11 mouse cellular contexts compared by ENCODE assay signal in the genomic region with DNA sequence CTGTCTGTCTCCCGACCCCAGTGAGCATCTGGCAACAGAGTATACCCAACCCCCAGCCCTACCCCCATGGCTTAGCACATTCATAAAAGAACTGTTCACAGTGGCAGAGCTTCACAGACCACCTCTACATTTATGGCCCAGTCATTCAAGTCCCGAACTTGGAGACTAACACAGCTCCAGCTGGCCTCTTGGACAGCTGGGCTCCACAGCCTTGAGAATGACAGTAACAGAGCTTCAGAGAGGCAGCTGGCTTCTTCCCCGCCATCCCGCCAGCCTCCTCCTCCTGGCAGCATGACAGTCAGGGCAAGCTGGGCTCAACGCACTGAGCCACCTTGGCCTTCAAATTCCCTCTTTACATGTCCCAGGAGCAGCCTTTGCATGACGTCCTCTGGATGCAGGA. TPM values are rescaled to one million over a fixed set of nuclear protein-coding genes. Genes with fewer than 3 reads are reported as not detected.
DNase-seq lines count a peak whose midpoint lies in the region; ATAC-seq and TF ChIP-seq lines count a peak whose summit lies in the region.
"Had no signal": no experiment of that assay in that cellular context is flagged by ENCODE, and none has a peak within 500 bp of the region (broad histone marks: within the 10 kb centered on the region; RNA-seq: fewer than 3 reads in every experiment).

No protein-coding gene starts in this region.

- no peak for TF ChIP-seq EP300 in liver, postnatal 0 days (IDR thresholded peaks at IDR 0.05; ENCODE audit: low read depth)

- no peak overlapping the region for H3K4me2 ChIP-seq in liver, embryonic 11.5 days
- H3K4me2 ChIP-seq in liver, postnatal 0 days (ENCODE audit: low read depth, low read length), result no peak overlapping the region
- H3K4me2 ChIP-seq in limb, embryonic 14.5 days (replicated peaks; ENCODE audit: low read depth, low read length, severe bottlenecking), result no peak overlapping the region
- H3K4me2 ChIP-seq: intestine, embryonic 15.5 days had no signal

- H3K36me3 ChIP-seq in liver, embryonic 11.5 days (ENCODE audit: control insufficient read depth, insufficient read depth, low read length), result peaks cover 7% of the 10 kb centered on the region; the same call in 1 of the 2 replicates
- H3K36me3 ChIP-seq in liver, postnatal 0 days (replicated peaks; ENCODE audit: insufficient read depth, low read length), result no peaks in the 10 kb centered on the region
- H3K36me3 ChIP-seq in limb, embryonic 14.5 days (ENCODE audit: control insufficient read depth, insufficient read depth, low read length), result peaks cover 13% of the 10 kb centered on the region
- H3K36me3 ChIP-seq: intestine, embryonic 15.5 days had no signal

- no peak for TF ChIP-seq CTCF in liver, postnatal 0 days (IDR thresholded peaks at IDR 0.05; ENCODE audit: low read depth)
- TF ChIP-seq CTCF in cerebellum, adult 2 months (IDR thresholded peaks at IDR 0.05; ENCODE audit: borderline replicate concordance, insufficient read depth, low read depth, low read length), result no peak

- WGBS in liver, embryonic 11.5 days, result 74% methylated on average over 6 of the region's 6 CpGs
- WGBS in liver, postnatal 0 days (ENCODE audit: insufficient replicate concordance), result 76% methylated on average over 6 of the region's 6 CpGs
- WGBS in cerebellum, adult 2 months, result 15% methylated on average over 6 of the region's 6 CpGs
- 33% methylated on average over 6 of the region's 6 CpGs for WGBS in limb, embryonic 14.5 days

- H3K4me3 ChIP-seq in liver, embryonic 11.5 days (ENCODE audit: low read depth, low read length), result no peak overlapping the region
- H3K4me3 ChIP-seq in liver, postnatal 0 days (ENCODE audit: low read depth, low read length), result no peak overlapping the region
- no peak overlapping the region for H3K4me3 ChIP-seq in cerebellum, adult 2 months (replicated peaks; ENCODE audit: insufficient read depth, low read depth, low read length)
- H3K4me3 ChIP-seq in limb, embryonic 14.5 days (replicated peaks; ENCODE audit: low read length), result no peak overlapping the region
- H3K4me3 ChIP-seq: intestine, embryonic 15.5 days had no signal

- ATAC-seq in frontal cortex, adult (ENCODE audit: low TSS enrichment), result peak; percentile 14
- ATAC-seq in liver, embryonic 11.5 days (replicated peaks; ENCODE audit: low FRiP score), result no peak
- ATAC-seq in liver, postnatal 0 days, result no peak
- peak; percentile 45; the same call in 1 of the 2 replicates for ATAC-seq in limb, embryonic 14.5 days (ENCODE audit: low FRiP score, low read depth)
- ATAC-seq: intestine, embryonic 15.5 days had no signal

- no peak for DNase-seq in frontal cortex, adult 2 months (ENCODE audit: extremely low spot score in 1 of 2, low spot score in 1 of 2)
- no peak for DNase-seq in liver, embryonic 11.5 days (ENCODE audit: low spot score)
- no peak for DNase-seq in liver, postnatal 0 days
- DNase-seq in cerebellum, adult 2 months, result peak; percentile 60 to 61
- peak; percentile 22 for DNase-seq in limb, embryonic 14.5 days (ENCODE audit: low spot score)
- no peak for DNase-seq in kidney, postnatal 14 days
- DNase-seq in spleen, postnatal 4 days (ENCODE audit: low spot score in 2 of 2), result no peak
- DNase-seq: kidney, postnatal 10 days had no signal

- no peaks in the 10 kb centered on the region for H3K9me3 ChIP-seq in liver, embryonic 11.5 days (ENCODE audit: control insufficient read depth, low read length)
- no peaks in the 10 kb centered on the region for H3K9me3 ChIP-seq in liver, postnatal 0 days (ENCODE audit: low read length)
- H3K9me3 ChIP-seq in limb, embryonic 14.5 days (ENCODE audit: control insufficient read depth, low read length), result no peaks in the 10 kb centered on the region
- H3K9me3 ChIP-seq: intestine, embryonic 15.5 days had no signal

- H3K27ac ChIP-seq in liver, embryonic 11.5 days (ENCODE audit: low read depth, low read length), result peak overlapping the region; percentile 69; the same call in 1 of the 2 replicates
- no peak overlapping the region for H3K27ac ChIP-seq in liver, postnatal 0 days (ENCODE audit: low read depth)
- no peak overlapping the region for H3K27ac ChIP-seq in cerebellum, adult 2 months (ENCODE audit: insufficient read depth, low read length)
- no peak overlapping the region for H3K27ac ChIP-seq in limb, embryonic 14.5 days (replicated peaks; ENCODE audit: low read depth, low read length)
- H3K27ac ChIP-seq: intestine, embryonic 15.5 days had no signal

- H3K9ac ChIP-seq in liver, embryonic 11.5 days (ENCODE audit: low read depth, low read length), result no peak overlapping the region
- no peak overlapping the region for H3K9ac ChIP-seq in liver, postnatal 0 days (replicated peaks)
- H3K9ac ChIP-seq in limb, embryonic 14.5 days (ENCODE audit: low read depth, low read length, severe bottlenecking), result no peak overlapping the region
- H3K9ac ChIP-seq: intestine, embryonic 15.5 days; liver, embryonic 14.5 days had no signal

- TF ChIP-seq POLR2A in cerebellum, adult 2 months (IDR thresholded peaks at IDR 0.05; ENCODE audit: borderline replicate concordance, insufficient read depth, low read length), result no peak
- TF ChIP-seq POLR2A in limb, embryonic 14.5 days (IDR thresholded peaks at IDR 0.05; ENCODE audit: borderline replicate concordance, extremely low read depth, insufficient read depth, insufficient read length), result no peak

- H3K4me1 ChIP-seq in liver, embryonic 11.5 days (replicated peaks; ENCODE audit: control insufficient read depth, insufficient read depth, low read length), result peaks cover 21% of the 10 kb centered on the region
- peaks cover 3% of the 10 kb centered on the region; the same call in 1 of the 2 replicates for H3K4me1 ChIP-seq in liver, postnatal 0 days (ENCODE audit: insufficient read depth)
- peaks cover 11% of the 10 kb centered on the region for H3K4me1 ChIP-seq in cerebellum, adult 2 months (ENCODE audit: control insufficient read depth, insufficient read depth, low read length)
- H3K4me1 ChIP-seq in limb, embryonic 14.5 days (ENCODE audit: control insufficient read depth, insufficient read depth, low read length), result no peaks in the 10 kb centered on the region

- H3K27me3 ChIP-seq in liver, embryonic 11.5 days (replicated peaks; ENCODE audit: control insufficient read depth, insufficient read depth, low read length), result no peaks in the 10 kb centered on the region
- no peaks in the 10 kb centered on the region for H3K27me3 ChIP-seq in liver, postnatal 0 days (ENCODE audit: insufficient read depth, low read length)
- no peaks in the 10 kb centered on the region for H3K27me3 ChIP-seq in cerebellum, adult 2 months (ENCODE audit: control insufficient read depth, insufficient read depth, low read length)
- H3K27me3 ChIP-seq in limb, embryonic 14.5 days (ENCODE audit: control insufficient read depth, insufficient read depth, low read length), result no peaks in the 10 kb centered on the region
- H3K27me3 ChIP-seq: intestine, embryonic 15.5 days had no signal

RNA-seq across cellular contexts. Expression of a gene that starts 20.9 kb away (rescaled TPM):
- polyA plus RNA-seq in frontal cortex, adult 2 months (2012; rRNA removed), result 97.5 and 104 TPM in 2 replicates
- 22.3 and 27.4 TPM in 2 replicates for polyA plus RNA-seq in liver, embryonic 11.5 days (2014; fragmentation: Nextera tagmentation; extraction: Ambion mirVana)
- 5.3 and 7.1 TPM in 2 replicates for polyA plus RNA-seq in liver, postnatal 0 days (2015; fragmentation: Nextera tagmentation; extraction: Ambion mirVana)
- 91.1 and 93.2 TPM in 2 replicates for polyA plus RNA-seq in cerebellum, adult 2 months (2012; rRNA removed)
- 37.1 and 38.3 TPM in 2 replicates for polyA plus RNA-seq in limb, embryonic 14.5 days (2012; rRNA removed)
- polyA plus RNA-seq in limb, embryonic 14.5 days (2014; fragmentation: Nextera tagmentation; extraction: Ambion mirVana), result 63.7 and 78.4 TPM in 2 replicates

RNA-seq across cellular contexts. Expression of a gene that starts 27.2 kb away (rescaled TPM):
- polyA plus RNA-seq in frontal cortex, adult 2 months (2012; rRNA removed), result 271 and 280 TPM in 2 replicates
- 43.4 and 47.4 TPM in 2 replicates for polyA plus RNA-seq in liver, embryonic 11.5 days (2014; fragmentation: Nextera tagmentation; extraction: Ambion mirVana)
- polyA plus RNA-seq in liver, postnatal 0 days (2015; fragmentation: Nextera tagmentation; extraction: Ambion mirVana), result 6.2 and 7.2 TPM in 2 replicates
- polyA plus RNA-seq in cerebellum, adult 2 months (2012; rRNA removed), result 318 and 354 TPM in 2 replicates
- polyA plus RNA-seq in limb, embryonic 14.5 days (2012; rRNA removed), result 104 and 110 TPM in 2 replicates
- 50.4 and 51.6 TPM in 2 replicates for polyA plus RNA-seq in limb, embryonic 14.5 days (2014; fragmentation: Nextera tagmentation; extraction: Ambion mirVana)

Comparison
In these comparisons a context has a peak if more than half of its experiments do, and no peak if none do; other contexts are left out.
1. ATAC-seq: peak in frontal cortex, adult (single experiment) and limb, embryonic 14.5 days (single experiment); none in liver, embryonic 11.5 days (single experiment) and liver, postnatal 0 days (single experiment).
2. DNase-seq: peak in cerebellum, adult 2 months (2 of 2) and limb, embryonic 14.5 days (single experiment); none in frontal cortex, adult 2 months (0 of 2), liver, embryonic 11.5 days (single experiment), liver, postnatal 0 days (single experiment), kidney, postnatal 14 days (single experiment) and spleen, postnatal 4 days (0 of 2).